Mouse (Mus musculus): Measurements from ENCODE around the gene Plekho2. TPM values are rescaled to one million over a fixed set of nuclear protein-coding genes. Genes with fewer than 3 reads are reported as not detected.

Plekho2 gene
- total RNA-seq, 2 experiments from 2014 or later = 14.6 TPM

GRCm38 (mm10) chr9:65587573-65588358 is 7.9 kb upstream of the Plekho2 start:
- intact Hi-C loops (cut with DNase I) = no loop called here
- DNase-seq = no peak

- DNase-seq = no peak
- intact Hi-C loops (cut with DNase I) = no loop called here
Observed at GRCm38 (mm10) chr9:65587270-65587572, 7.4 kb upstream of the Plekho2 start.

- DNase-seq = peak; percentile 78 to 83
- intact Hi-C loops (cut with DNase I) = no loop called here
Observed at GRCm38 (mm10) chr9:65586406-65587269, 6.8 kb upstream of the Plekho2 start, which contains the start of gene Pif1. Pif1 (plus strand) TSS chr9:65587160.

- intact Hi-C loops (cut with DNase I) = loop anchor here (5.0 kb wide), 1 partner anchor 121 kb away; the partner anchor contains the start of gene Spg21
- DNase-seq = no peak
Observed at GRCm38 (mm10) chr9:65583045-65583444, 3.2 kb upstream of the Plekho2 start.

- intact Hi-C loops (cut with DNase I) = loop anchor here (1.0 to 5.0 kb wide), 2 partner anchors 56 to 118 kb away; partner anchors contain the start of gene Spg21
- peak; percentile 83 to 90 for DNase-seq
Observed at GRCm38 (mm10) chr9:65580401-65581256, 789 bp upstream of the Plekho2 start.

- peak; percentile 47 to 57 for DNase-seq
- intact Hi-C loops (cut with DNase I) = loop anchor here (2.0 kb wide), 1 partner anchor 26 kb away; no protein-coding TSS in a partner anchor
Observed at GRCm38 (mm10) chr9:65578801-65579249, 1.0 kb downstream of the Plekho2 start.

- intact Hi-C loops (cut with DNase I) = loop anchor here (2.0 kb wide), 1 partner anchor 25 kb away; no protein-coding TSS in a partner anchor
- no peak for DNase-seq
Observed at GRCm38 (mm10) chr9:65577511-65578196, 2.2 kb downstream of the Plekho2 start.

GRCm38 (mm10) chr9:65576861-65577510 is 2.9 kb downstream of the Plekho2 start:
- intact Hi-C loops (cut with DNase I) = no loop called here
- DNase-seq = peak; percentile 52 to 60

- intact Hi-C loops (cut with DNase I) = no loop called here
- peak; percentile 61 to 65 for DNase-seq
Observed at GRCm38 (mm10) chr9:65575393-65576196, 4.2 kb downstream of the Plekho2 start.

- no peak for DNase-seq
- intact Hi-C loops (cut with DNase I) = no loop called here
Observed at GRCm38 (mm10) chr9:65574513-65575392, 5.1 kb downstream of the Plekho2 start.

GRCm38 (mm10) chr9:65572837-65573236 is 7.0 kb downstream of the Plekho2 start:
- no peak for DNase-seq
- intact Hi-C loops (cut with DNase I) = no loop called here

- peak; percentile 60 to 66 for DNase-seq
- intact Hi-C loops (cut with DNase I) = no loop called here
Observed at GRCm38 (mm10) chr9:65569491-65569971, 10.3 kb downstream of the Plekho2 start.

- intact Hi-C loops (cut with DNase I) = no loop called here
- no peak for DNase-seq
Observed at GRCm38 (mm10) chr9:65568787-65569186, 11.1 kb downstream of the Plekho2 start.

GRCm38 (mm10) chr9:65564698-65565097 is 15.1 kb downstream of the Plekho2 start:
- intact Hi-C loops (cut with DNase I) = no loop called here
- DNase-seq = no peak

GRCm38 (mm10) chr9:65563073-65563472 is 16.8 kb downstream of the Plekho2 start:
- DNase-seq = no peak
- intact Hi-C loops (cut with DNase I) = no loop called here

GRCm38 (mm10) chr9:65562081-65562506 is 17.7 kb downstream of the Plekho2 start:
- DNase-seq = peak; percentile 65 to 78
- intact Hi-C loops (cut with DNase I) = no loop called here

GRCm38 (mm10) chr9:65561016-65561415 is 18.8 kb downstream of the Plekho2 start:
- intact Hi-C loops (cut with DNase I) = no loop called here
- peak in 1 of 2 experiments; percentile 52 for DNase-seq
